Mouse (Mus musculus) midbrain, embryonic 14.5 days (tissue): ENCODE measurements around the gene Cse1l. TPM values are rescaled to one million over a fixed set of nuclear protein-coding genes. Genes with fewer than 3 reads are reported as not detected.
A peak's percentile ranks its signal among the peaks of the same experiment; 100 is the strongest.

Experiments
- ATAC-seq: fragments of 200-750 bp; cut with Nextera tagmentation; 2 replicates; pipeline ENCODE4 v1.8.0; 2017; ENCODE audit warnings: moderate number of reproducible peaks, moderate library complexity; ENCODE audit not compliant: low FRiP score, low TSS enrichment
- DNase-seq: peaks from one replicate; pipeline ENCODE4 v3.0.0-alpha.2; 2015
- H3K27ac ChIP-seq: fragments of 300-500 bp; sonication (generic); replicated peaks from 2 replicates; pipeline ENCODE4 v1.5.1; 2014; ENCODE audit warnings: mild to moderate bottlenecking, low read depth, low read length, moderate library complexity
- H3K27me3 ChIP-seq: fragments of 300-500 bp; sonication (generic); 2 replicates; pipeline ENCODE4 v1.6.1; 2014; ENCODE audit warnings: low read length, control low read depth, mixed read lengths; ENCODE audit not compliant: control insufficient read depth, insufficient read depth
- H3K36me3 ChIP-seq: fragments of 300-500 bp; sonication (generic); 2 replicates; pipeline ENCODE4 v1.6.1; 2014; ENCODE audit warnings: low read length, control low read depth; ENCODE audit not compliant: control insufficient read depth, insufficient read depth
- H3K4me1 ChIP-seq: fragments of 300-500 bp; sonication (generic); 2 replicates; pipeline ENCODE4 v1.6.1; 2014; ENCODE audit warnings: mild to moderate bottlenecking, antibody characterized with exemption, low read length, control low read depth; ENCODE audit not compliant: control insufficient read depth, insufficient read depth
- H3K4me2 ChIP-seq: fragments of 300-500 bp; sonication (generic); 2 replicates; pipeline ENCODE4 v1.6.1; 2014; ENCODE audit warnings: mild to moderate bottlenecking, low read length, moderate library complexity
- H3K4me3 ChIP-seq: fragments of 300-500 bp; sonication (generic); replicated peaks from 2 replicates; pipeline ENCODE4 v1.5.1; 2014; ENCODE audit warnings: low read depth, low read length
- H3K9ac ChIP-seq: fragments of 300-500 bp; sonication (generic); replicated peaks from 2 replicates; pipeline ENCODE4 v1.6.1; 2014; ENCODE audit warnings: mild to moderate bottlenecking, low read length, moderate library complexity
- H3K9me3 ChIP-seq: fragments of 300-500 bp; sonication (generic); 2 replicates; pipeline ENCODE4 v1.6.1; 2016; ENCODE audit warnings: low read length, control low read depth, mixed read lengths; ENCODE audit not compliant: control insufficient read depth
- WGBS: fragments of 180-500 bp; shearing (Covaris S2); extraction: QIAGEN DNeasy Blood & Tissue Kit; methylation state at CpG from one replicate; pipeline ENCODE4 v1.1.7; 2014; 5-methylcytosine and 5-hydroxymethylcytosine counted together
- polyA plus RNA-seq: library from polyadenylated mRNA; unstranded; fragments of >200 nt; fragmentation: Nextera tagmentation; extraction: Ambion mirVana; gene quantifications from 2 replicates; pipeline ENCODE4 v1.2.1, GENCODE M21; 2014

Cse1l gene
- polyA plus RNA-seq = 100 and 128 TPM in 2 replicates

GRCm38 (mm10) chr2:166905711-166906522 is at the start of gene Cse1l:
Gene Cse1l, plus strand, starts transcription at chr2:166906040.
- Histone ChIP-seq H3K27ac (peak within 1 kb of the TSS; percentile 97), H3K36me3 (no peaks in the 10 kb centered on the region), H3K9me3 (no peaks in the 10 kb centered on the region), H3K9ac (peak within 1 kb of the TSS; percentile 75), H3K4me3 (peak within 1 kb of the TSS; percentile 91), H3K27me3 (no peaks in the 10 kb centered on the region), H3K4me2 (peak within 1 kb of the TSS; percentile 87), H3K4me1 (peaks cover 11% of the 10 kb centered on the region)
- ATAC-seq (peak; percentile 96), DNase-seq (peak; percentile 100)
- under 1% methylated on average over 80 of the region's 80 CpGs for WGBS

DNA sequence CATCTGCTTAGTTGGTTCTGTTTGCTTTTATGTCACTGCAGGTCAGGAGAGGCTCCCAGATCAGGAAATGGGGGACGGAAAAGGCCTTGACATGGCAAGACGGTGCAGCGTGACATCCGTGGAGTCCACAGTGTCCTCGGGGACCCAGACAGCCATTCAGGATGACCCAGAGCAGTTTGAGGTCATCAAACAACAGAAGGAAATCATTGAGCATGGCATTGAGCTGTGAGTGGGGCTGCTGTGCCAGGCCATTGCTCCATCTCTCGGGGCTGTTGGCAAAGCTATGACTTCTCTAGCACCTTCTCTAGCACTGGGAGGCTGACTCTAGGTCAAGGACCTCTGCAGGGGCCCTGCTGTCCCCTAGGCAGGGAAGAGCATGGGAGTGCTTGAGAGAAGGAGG is 49.5 kb upstream of the Cse1l start:
- H3K9ac ChIP-seq = no peak overlapping the region
- ATAC-seq = no peak
- no peak overlapping the region for H3K4me2 ChIP-seq
- no peaks in the 10 kb centered on the region for H3K27me3 ChIP-seq
- H3K4me1 ChIP-seq = no peaks in the 10 kb centered on the region
- no peak overlapping the region for H3K4me3 ChIP-seq
- DNase-seq = no peak
- no peak overlapping the region for H3K27ac ChIP-seq
- H3K9me3 ChIP-seq = no peaks in the 10 kb centered on the region
- 95% methylated on average over 6 of the region's 6 CpGs for WGBS
- H3K36me3 ChIP-seq = peaks cover 76% of the 10 kb centered on the region

GRCm38 (mm10) chr2:166857118-166857517 is 48.7 kb upstream of the Cse1l start:
- DNase-seq = peak; percentile 43
- peaks cover 75% of the 10 kb centered on the region for H3K36me3 ChIP-seq

GRCm38 (mm10) chr2:166859214-166859613 is 46.6 kb upstream of the Cse1l start:
- Histone ChIP-seq H3K9me3 (no peaks in the 10 kb centered on the region), H3K4me1 (no peaks in the 10 kb centered on the region), H3K9ac (no peak overlapping the region), H3K4me2 (no peak overlapping the region), H3K27ac (no peak overlapping the region), H3K27me3 (no peaks in the 10 kb centered on the region), H3K36me3 (peaks cover 70% of the 10 kb centered on the region), H3K4me3 (no peak overlapping the region)
- WGBS = 90% methylated on average over 7 of the region's 7 CpGs
- DNase-seq (no peak), ATAC-seq (no peak)

More at GRCm38 (mm10) chr2:166857118-166857517, 48.7 kb upstream of the Cse1l start:
- H3K27ac ChIP-seq = no peak overlapping the region
- no peaks in the 10 kb centered on the region for H3K27me3 ChIP-seq
- ATAC-seq = no peak
- H3K4me1 ChIP-seq = no peaks in the 10 kb centered on the region
- H3K9ac ChIP-seq = no peak overlapping the region
- 86% methylated on average over 2 of the region's 2 CpGs for WGBS
- no peak overlapping the region for H3K4me3 ChIP-seq
- no peaks in the 10 kb centered on the region for H3K9me3 ChIP-seq
- H3K4me2 ChIP-seq = no peak overlapping the region

DNA sequence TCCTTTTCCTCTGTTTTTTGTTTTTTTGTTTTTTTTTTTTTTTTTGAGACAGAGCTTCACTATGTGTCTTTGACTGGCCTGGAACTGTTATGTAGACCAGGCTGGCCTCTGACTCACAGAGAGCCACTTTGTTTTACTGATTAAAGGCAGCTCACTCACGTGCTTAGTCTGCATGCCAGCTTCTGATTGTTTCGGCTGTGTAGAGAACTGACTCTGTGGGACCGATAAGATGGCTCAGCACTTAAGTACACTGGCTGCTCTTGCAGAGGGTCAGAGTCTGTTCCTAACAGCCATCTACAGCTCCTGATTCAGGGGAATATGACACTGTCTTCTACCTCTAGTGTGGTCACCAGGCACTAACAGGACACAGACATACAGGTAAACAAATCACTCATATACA is 43.3 kb upstream of the Cse1l start:
- ATAC-seq = no peak
- Histone ChIP-seq H3K4me1 (no peaks in the 10 kb centered on the region), H3K4me2 (no peak overlapping the region), H3K9me3 (no peaks in the 10 kb centered on the region), H3K27me3 (no peaks in the 10 kb centered on the region), H3K9ac (no peak overlapping the region), H3K27ac (no peak overlapping the region), H3K36me3 (peaks cover 76% of the 10 kb centered on the region), H3K4me3 (no peak overlapping the region)
- no peak for DNase-seq
- WGBS = 66% methylated on average over 3 of the region's 3 CpGs

DNA sequence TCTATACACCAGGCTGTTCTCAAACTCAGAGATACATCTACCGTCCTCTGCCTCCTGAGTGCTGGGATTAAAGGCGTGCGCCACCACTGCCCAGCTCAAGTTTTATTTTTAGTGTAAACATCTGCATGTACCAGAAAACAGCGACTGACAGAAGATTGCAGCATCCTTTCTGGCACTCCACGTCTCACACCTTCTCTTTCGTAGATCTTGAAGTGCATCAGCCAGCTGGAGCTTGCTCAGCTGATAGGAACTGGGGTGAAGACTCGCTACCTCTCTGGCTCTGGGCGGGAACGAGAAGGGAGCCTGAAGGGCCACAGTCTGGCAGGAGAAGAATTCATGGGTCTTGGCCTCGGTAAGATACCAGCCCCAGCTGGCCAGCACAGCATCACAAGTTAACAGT is 40.4 kb upstream of the Cse1l start:
- ATAC-seq (no peak), DNase-seq (no peak)
- H3K27ac ChIP-seq = no peak overlapping the region
- H3K4me2 ChIP-seq = no peak overlapping the region
- no peaks in the 10 kb centered on the region for H3K9me3 ChIP-seq
- H3K27me3 ChIP-seq = no peaks in the 10 kb centered on the region
- no peak overlapping the region for H3K4me3 ChIP-seq
- H3K36me3 ChIP-seq = peaks cover 84% of the 10 kb centered on the region
- H3K9ac ChIP-seq = no peak overlapping the region
- WGBS = 92% methylated on average over 10 of the region's 10 CpGs
- no peaks in the 10 kb centered on the region for H3K4me1 ChIP-seq

- WGBS = 96% methylated on average over 20 of the region's 20 CpGs
- Histone ChIP-seq H3K9ac (no peak overlapping the region), H3K9me3 (no peaks in the 10 kb centered on the region), H3K4me3 (no peak overlapping the region), H3K4me2 (no peak overlapping the region), H3K27me3 (no peaks in the 10 kb centered on the region), H3K36me3 (peaks cover 83% of the 10 kb centered on the region), H3K4me1 (no peaks in the 10 kb centered on the region), H3K27ac (no peak overlapping the region)
- DNase-seq (no peak), ATAC-seq (no peak)
Observed at GRCm38 (mm10) chr2:166870271-166870865, 35.5 kb upstream of the Cse1l start.

DNA sequence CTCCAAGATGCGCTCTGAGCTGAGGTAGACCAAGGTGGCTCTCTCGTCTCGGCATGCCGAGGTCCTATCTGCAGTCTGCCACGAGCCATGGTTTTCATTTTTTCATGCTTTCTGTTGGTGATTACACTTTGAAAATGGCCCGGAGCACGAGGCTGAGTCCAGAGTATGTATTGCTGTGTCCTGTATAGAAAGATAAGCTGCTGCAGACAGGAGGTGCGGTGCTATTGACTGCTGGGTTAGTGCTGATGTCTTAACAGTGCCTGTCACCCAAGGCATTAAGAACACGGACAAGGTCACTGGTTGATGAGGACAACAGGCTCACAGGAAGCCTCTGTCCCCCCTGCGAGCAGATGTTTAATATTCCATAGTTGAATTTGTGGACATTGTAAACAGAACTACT is 34.9 kb upstream of the Cse1l start:
- 88% methylated on average over 10 of the region's 10 CpGs for WGBS
- Histone ChIP-seq H3K36me3 (peaks cover 78% of the 10 kb centered on the region), H3K9ac (no peak overlapping the region), H3K4me2 (no peak overlapping the region), H3K9me3 (no peaks in the 10 kb centered on the region), H3K27ac (no peak overlapping the region), H3K4me1 (no peaks in the 10 kb centered on the region), H3K27me3 (no peaks in the 10 kb centered on the region), H3K4me3 (no peak overlapping the region)
- no peak for ATAC-seq
- DNase-seq = no peak
